Mouse (Mus musculus) large intestine, adult 2 months (tissue): Measurements from ENCODE around the gene 4930453N24Rik. TPM values are rescaled to one million over a fixed set of nuclear protein-coding genes. Genes with fewer than 3 reads are reported as not detected.

Experiments used
- DNase-seq: peaks from one replicate; pipeline ENCODE4 v3.0.0-alpha.2; 2012; ENCODE audit warnings: low read depth, low spot score
- WGBS: fragments of 180-500 bp; shearing (Covaris S2); methylation state at CpG from one replicate; pipeline ENCODE4 v1.1.7; 2018; 5-methylcytosine and 5-hydroxymethylcytosine counted together
- polyA plus RNA-seq: library from polyadenylated mRNA; depleted of rRNA; stranded (reverse); fragments of >200 nt; gene quantifications from 2 replicates; pipeline ENCODE4 v1.2.3, GENCODE M21; 2012; rRNA removed

The 4930453N24Rik gene
- polyA plus RNA-seq = 2.5 and 2.6 TPM in 2 replicates

DNA sequence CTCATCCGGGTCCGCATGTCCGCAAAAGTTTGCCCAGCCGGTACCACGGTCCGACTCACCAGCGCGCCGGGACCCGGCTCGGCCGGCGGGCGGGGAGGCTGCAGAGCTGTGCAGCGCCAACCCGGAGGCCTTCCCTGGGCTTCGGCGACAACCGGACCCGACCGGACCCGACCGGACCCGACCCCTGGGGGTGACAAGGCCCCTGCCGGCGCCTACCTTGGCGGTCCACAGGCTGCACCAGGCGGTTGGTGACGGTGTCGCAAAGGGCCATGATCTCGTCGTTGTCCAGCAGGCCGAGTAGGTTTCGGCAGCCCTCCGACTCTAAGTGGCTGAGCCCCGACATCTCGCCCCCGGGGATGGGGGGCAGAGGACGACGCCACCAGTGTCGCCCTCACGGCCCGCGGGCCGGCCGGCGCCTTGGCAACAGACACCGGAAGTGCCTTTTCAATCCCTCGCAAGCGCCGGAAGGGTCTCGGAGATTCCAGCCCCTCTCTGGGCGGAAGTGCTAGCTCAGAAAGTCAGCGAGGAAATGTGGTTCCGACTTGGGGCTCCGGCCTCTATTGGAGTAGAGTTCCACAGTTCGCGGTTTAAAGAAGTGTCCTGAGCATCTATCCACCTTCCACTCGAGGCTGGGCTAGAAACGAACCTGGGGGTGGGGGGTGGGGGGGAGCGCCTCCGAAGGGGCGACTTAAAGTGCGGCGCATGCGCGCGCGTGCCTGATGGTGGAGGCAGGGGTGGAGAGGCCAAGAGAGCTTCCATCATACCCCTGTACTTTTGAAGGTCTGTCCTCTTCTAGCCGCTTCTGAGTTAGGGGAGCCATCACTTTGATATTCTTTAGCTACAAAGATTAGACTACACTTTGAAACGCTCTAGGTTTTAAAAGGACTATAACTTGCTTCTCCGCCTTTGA, at the start of gene 4930453N24Rik:
4930453N24Rik (minus strand) TSS at position 641 of the 910 bp plus-strand sequence.
- 2% methylated on average over 72 of the region's 72 CpGs for WGBS
- peak; percentile 67 for DNase-seq

DNA sequence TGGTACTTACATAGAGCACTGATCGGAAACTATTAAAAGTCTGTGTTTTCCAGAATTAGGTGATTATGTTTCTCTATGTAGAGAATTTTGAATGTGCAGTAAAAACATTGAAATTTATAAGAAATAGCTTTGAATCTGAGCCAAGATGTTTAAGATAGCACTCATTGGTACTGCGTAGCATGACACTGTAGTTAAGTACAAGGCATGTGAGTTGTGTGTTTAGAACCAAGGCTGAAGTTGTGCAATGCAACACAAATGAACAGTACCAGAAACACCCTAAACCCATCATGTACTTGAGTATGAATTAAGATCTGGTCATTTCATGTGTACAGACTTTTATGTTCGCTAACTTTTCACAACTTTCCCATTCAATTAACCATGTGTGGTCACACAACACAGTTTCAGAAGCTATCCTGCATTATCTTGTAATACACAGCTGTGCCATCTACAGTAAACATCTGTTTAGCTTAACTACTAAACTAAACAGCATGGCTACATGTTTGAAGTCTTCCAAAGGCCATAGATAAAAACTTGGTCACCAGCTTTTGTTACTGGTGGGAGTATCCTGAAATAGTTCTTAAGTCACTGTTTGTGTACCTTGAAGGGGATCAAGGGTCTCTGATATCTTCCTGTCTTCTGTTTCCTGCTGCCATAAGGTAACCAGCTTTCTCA, 46.3 kb upstream of the 4930453N24Rik start:
- WGBS = 93% methylated on average over 3 of the region's 3 CpGs
- no peak for DNase-seq

DNA sequence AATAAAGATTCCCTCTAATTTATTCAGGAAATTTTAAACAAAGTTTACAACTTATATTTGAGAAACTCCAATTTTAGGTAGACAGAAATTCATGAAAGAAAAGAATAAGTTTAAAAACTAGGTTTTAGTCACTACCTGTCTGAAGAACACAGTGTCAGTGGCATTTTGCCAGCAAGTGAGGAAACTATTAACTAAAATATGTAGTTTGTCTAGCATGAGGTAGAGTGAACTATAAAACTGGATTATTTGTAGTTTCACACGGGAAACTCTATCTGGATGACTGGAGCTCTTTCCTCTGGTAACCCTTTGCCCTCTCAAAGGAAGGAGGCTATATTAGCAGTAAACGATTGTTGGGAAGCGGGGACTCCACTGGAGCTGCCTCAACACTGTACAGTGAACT, 32.1 kb upstream of the 4930453N24Rik start:
- WGBS = 40% methylated on average over 3 of the region's 3 CpGs
- no peak for DNase-seq

DNA sequence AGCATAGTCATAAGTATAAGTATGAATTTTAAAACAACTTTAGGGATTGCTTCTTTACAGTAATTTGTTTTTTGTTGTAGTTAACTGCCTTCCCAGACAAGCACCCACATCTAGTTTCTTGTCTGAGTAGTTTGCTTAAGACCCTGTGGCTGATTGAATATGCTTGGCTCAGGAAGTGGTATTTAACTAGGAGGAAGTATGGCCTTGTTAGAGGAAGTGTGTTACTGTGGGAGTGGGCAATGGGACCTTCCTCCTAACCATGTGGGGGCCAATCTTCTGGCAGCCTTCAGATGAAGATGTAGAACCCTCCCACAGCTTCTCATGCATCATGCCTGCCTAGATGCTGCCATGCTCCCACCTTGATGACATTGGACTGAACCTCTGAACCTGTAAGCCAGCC, 30.7 kb upstream of the 4930453N24Rik start:
- DNase-seq = no peak

DNA sequence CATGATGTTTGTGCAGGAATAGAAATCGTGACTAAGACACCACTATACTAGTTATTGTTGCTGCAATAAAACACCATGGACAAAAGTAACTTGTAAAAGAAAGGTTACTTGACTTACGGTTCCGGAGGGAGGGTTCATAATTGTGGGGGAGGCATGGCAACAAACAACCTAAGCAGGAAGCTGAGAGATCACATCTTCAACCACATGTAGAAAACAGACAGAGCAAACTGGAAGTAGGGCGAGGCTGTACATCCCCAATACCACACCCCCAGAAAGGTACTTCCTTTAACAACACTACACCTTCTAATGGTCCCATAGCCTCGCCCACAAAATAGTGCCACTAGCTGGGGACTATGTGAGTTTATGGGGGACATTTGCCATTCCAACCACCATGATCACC, 29.4 kb upstream of the 4930453N24Rik start:
- 62% methylated on average over 5 of the region's 5 CpGs for WGBS
- DNase-seq = peak; percentile 4

DNA sequence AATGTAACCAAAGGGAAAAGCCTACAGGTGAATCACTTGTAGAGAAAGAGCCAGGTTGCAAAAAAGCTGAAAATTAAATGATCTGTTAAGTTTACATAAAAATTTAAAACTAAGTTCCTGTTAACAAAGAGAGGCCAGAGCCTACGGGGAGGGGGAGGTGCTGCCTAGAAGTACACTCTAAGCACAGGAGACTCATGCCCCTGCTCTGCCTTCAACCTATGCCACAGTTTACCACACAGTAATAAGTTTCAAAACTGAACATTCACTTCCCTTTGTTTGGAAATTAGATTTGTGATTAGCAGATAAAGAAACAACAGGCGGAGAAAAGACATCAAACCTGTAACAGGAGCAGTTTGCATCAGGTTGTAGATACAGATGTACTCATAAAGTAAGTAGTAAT, 23.8 kb upstream of the 4930453N24Rik start:
- no peak for DNase-seq
- WGBS = 84% methylated on average over 2 of the region's 2 CpGs

DNA sequence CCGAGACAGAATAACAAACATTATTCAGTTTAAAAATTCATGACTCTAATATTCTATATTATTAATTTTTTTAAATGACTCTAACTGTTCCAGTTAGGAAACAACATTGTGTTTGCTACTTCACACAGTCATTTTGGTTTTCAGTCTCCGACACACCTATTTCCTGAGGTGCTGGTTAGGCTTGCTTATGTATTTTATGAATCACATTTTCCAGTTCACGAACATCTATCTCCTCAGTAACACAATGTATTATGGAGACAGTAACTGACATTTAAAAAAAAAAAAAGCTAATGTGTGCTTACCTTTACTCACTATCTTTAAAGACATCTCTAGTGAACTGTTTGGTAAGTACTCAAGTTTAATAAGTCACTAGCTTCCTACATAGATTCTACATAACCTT, 18.7 kb upstream of the 4930453N24Rik start:
- no peak for DNase-seq
- 92% methylated on average over 3 of the region's 3 CpGs for WGBS

DNA sequence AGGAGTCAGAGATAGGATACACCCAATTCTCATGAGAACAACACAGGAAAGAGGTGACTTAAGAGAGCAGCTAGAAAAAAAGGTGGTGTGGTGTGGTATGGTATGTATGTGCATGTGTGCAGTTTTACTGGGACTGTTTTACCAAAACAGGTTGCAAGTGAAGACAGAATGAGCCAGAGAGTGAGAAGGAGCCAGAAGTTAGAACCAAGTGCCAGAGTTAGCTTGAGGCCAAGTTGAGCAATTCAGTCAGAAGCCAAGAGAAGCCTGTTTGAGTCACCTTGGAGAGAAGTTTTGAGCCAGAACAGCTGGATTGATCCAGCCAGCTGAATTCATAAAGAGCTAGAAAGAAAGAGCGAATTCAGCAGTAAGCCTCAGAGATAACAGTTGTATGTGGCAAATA, 4.6 kb upstream of the 4930453N24Rik start:
- no peak for DNase-seq
- WGBS = 78% methylated on average over 1 of the region's 1 CpGs

DNA sequence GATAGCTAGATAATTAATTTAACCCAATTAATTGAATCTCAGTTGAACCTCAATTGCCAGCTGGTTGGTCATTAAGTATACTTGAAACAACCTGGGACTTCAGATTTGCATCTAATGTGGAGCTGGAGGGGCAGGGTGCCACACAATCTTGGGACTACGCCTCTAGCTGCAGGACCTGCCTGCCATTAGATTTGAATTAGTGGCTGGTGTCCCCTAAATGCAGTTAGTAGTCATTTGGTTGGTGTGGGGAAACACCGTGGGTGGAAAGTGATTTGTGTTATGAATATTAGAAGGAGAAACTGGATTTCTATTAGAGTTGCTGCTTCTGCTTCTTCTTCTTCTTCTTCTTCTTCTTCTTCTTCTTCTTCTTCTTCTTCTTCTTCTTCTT, 464 bp upstream of the 4930453N24Rik start:
- WGBS = 92% methylated on average over 2 of the region's 2 CpGs
- DNase-seq = no peak

DNA sequence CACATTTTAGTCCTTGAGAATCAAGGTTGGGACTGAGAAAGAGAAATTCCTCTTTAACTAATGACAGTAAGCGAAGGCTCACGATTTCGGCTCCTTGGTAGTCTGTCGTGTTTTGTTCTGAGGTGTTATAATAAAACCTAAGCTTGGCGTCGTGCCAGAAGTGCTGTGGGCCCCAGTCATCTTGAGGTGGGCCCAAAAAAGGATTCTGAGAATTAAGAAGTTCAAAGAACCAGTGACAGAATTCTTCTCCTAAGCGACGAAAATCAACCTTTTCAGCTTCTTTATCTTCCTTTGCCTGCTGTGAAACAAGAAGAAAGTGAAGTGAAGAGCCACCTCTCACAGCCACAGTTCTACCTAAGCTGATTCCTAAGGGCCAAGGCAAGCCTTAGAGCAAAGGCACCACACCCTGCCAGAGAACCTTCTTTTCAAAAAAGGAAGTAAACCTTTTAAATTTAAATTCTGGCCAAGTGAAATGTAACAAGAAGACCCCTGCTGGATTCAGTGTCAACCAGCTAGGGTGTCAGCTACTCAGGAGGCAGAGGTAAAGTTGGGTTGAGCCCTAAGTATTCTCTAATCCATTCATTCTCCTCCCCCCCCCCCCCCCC, 4.2 kb downstream of the 4930453N24Rik start:
- 84% methylated on average over 8 of the region's 8 CpGs for WGBS
- no peak for DNase-seq

DNA sequence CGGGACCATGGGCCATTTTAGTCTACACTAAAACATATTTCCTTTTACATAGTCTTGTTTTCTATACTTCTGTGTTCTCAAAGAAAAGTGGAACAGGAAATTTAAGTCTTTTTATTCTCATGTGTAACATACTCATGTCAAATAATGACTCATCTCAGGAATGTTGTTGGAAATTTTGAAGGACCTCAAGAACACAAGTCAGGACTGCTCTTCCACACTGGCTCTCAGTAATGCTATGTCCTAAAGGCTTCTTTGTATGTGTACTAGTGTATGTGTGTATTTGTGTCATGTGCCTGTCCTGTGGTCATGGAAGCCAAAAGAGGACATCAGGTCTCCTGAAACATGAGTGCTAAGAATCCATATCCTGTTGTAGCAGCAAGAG, 11.7 kb downstream of the 4930453N24Rik start:
- WGBS = 44% methylated on average over 1 of the region's 1 CpGs

DNA sequence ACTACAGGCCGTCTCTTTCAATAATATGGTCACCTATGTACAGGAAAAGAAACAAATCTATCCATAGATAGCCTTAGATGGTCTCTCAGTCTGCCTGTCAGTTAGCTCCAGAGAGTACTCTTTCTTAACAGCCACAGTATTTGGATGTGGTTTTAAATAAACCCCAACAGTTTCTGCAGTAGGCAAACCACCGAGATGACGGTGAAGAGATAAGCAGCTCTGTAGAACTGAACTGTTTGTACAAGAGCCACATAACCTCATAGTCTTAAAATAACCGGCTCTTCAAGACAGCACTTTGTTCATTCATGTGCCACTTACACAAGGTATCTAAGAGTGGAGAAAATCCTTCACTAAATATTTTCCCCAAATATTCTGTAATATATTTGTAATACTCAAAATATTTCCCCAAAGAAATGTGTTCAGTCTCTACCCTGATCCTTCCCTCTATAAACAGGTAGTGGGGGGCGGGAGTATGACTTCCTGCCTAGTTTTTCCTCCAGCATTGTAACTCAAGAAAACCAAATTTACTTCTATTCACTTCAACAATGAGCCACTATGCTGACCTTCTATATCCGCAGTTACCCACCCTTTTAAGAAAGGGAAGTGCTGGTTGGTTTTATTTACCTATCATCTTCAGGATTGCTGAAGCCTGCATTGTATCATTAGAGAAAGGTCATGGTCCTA, 12.3 kb downstream of the 4930453N24Rik start:
- DNase-seq = no peak
- 32% methylated on average over 6 of the region's 6 CpGs for WGBS

More for the DNA sequence above, 11.7 kb downstream of the 4930453N24Rik start:
- DNase-seq = no peak

DNA sequence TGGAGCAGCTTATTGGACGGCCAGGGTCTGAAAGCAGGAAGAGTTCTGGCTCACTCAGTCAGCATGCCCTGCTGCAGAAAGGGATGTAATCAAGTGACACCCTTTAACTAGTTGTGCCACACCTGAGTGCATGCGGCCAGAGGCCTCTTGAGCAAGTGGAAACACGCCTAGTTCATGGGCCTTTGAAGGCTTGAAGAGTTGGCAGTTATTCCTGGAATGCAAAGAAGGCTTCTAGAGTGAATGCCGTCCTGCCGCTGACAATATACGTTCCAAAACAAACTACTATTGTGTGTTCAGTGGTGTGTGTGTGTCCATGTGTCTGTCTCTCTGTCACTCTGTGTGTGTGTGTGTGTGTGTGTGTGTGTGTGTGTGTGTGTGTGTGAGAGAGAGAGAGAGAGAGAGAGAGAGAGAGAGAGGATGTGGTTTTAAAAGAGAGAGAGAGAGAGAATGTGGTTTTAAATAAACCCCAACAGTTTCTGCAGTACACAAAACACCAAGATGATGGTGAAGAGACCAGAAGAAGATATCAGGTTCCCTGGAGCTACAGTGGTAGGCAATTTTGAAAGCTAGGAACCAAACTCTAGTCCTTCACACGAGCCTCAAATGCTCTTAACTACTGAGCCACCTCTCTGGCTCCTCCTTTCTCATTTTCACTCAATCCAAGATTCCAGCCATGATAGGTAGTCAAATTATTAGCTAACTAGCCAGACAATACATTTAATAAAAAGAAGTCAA, 13.1 kb downstream of the 4930453N24Rik start:
- no peak for DNase-seq
- WGBS = 77% methylated on average over 7 of the region's 7 CpGs

DNA sequence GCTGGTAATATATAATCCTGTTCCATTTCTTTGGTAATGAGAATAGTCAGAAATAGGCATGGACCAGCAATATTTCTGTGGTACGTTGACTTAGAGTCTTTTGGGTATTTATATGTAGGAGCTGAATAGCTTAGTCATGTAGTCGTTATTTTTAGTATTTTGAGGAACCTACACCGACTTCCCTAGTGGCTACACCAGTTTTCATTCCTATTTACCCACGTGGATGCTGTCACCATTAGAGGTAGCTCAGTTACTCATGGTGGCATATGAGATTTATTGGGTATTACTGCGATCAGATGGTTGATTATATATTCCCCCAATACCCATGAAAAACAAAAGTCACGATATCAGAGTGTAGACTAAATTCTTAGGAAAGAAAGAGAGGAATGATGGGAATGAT, 14.6 kb downstream of the 4930453N24Rik start:
- 74% methylated on average over 6 of the region's 6 CpGs for WGBS
- no peak for DNase-seq

DNA sequence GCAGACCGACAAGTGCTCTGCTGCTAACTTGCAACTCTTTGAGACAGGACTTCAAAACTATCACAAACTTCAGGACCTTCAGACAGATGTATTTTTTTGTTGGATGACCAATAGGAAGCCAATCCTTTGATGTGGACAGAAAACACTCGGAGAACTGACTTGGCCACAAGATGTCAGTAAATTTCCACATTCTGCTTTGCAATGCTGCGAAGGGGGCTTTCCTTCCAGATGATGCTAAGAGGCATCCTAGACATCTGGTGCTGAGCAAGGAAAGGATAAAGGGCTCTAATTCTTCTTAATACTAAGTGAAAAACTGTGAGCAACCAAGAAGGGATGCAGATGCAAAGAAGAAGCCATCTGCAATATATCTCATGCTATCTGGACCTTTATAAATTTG, 16.2 kb downstream of the 4930453N24Rik start:
- DNase-seq = no peak
- WGBS = 47% methylated on average over 3 of the region's 3 CpGs

DNA sequence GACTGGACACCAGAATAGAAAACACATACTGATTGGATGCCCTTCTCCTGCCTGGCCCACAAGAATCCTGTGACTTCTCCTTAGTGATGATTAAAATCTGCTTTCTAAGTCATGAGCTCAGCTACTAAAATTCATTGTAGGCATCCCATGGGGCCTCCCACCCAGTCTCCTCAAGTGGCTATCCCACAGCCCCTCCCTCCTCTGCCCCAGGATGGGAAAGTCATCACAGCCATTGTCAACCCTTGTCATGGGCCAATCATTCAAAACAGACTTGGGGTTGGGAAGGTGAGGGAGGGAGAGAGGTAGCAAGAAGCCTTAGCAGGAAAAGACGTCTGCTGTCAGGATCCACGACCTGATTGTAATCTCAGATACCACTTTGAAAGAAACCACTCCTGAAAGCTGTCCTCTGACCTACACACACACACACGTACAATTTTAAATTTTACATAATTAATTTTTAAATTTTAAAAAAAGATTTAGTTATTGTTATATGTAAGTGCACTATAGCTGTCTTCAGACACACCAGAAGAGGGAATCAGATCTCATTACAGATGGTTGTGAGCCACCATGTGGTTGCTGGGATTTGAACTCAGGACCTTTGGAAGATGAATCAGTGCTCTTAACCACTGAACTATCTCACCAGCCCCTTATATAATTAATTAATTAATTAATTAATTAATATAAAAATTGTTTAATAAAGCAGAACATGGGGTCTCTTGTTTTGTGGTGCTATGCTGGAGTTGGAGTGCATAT, 16.8 kb downstream of the 4930453N24Rik start:
- WGBS = 57% methylated on average over 3 of the region's 3 CpGs

DNA sequence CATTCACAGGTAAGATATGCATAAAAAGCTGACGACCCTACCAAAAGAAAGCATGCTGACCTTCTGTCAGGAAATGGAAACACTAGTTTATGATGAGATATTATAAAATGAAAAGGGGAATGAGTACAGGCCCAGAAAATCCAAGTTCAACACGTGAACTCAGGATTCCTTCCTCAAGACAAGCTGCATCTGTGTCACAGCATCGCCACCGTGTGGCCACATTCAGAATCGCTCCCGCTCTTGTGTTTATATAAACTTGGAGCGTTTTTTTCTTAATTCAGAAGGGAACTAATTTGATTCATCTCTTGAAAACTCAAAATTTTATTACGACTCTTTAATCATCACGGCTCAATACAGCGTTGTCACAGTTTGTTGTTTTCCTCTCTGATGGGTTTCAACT, 22.7 kb downstream of the 4930453N24Rik start:
- no peak for DNase-seq
- 8% methylated on average over 10 of the region's 10 CpGs for WGBS

More for the DNA sequence above, 16.8 kb downstream of the 4930453N24Rik start:
- DNase-seq = no peak

DNA sequence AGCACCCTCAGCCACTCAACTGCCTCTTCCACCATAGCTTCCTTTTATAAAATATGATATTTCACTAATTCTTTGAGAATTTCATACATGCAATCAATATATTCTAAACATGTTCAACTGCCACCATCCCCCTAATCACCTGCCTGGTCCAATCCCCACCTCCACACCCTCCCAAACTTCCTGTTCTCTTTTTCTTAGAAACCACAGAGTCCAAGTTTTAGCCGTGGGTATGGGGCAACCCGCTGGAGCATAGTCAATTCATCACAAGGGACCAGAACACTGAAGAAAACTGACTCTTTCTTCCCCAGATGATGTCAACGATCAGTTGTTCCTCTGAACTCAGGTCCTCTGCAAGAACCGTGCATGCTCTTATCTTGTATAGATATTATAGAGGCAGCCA, 25.9 kb downstream of the 4930453N24Rik start:
- WGBS = 69% methylated on average over 4 of the region's 4 CpGs

DNA sequence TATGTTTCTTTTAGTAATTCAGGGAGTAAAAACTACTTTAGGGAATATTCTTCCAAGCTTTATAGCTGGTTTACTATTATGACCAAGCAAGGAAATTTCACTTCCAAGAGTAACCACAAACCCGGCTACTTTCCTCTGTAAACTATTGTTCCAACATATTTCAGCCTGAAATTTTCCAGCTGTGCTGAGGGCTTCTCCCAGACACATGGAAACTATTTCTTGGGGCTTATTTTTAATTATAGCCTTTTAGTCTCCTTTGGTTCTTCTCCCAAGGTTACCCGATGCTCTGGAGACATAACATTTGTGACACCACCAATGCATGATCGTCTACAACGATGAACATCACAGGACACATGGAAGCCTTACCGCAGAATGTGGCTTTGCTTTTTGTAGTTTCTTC, 33.7 kb downstream of the 4930453N24Rik start:
- no peak for DNase-seq
- 76% methylated on average over 5 of the region's 5 CpGs for WGBS

More for the DNA sequence above, 25.9 kb downstream of the 4930453N24Rik start:
- DNase-seq = no peak
